Comparison of ENCODE assay signal across 9 mouse cellular contexts in genomic region chr19:7066034-7066827, GRCm38 (mm10). TPM values are rescaled to one million over a fixed set of nuclear protein-coding genes. Genes with fewer than 3 reads are reported as not detected.
A peak's percentile ranks its signal among the peaks of the same experiment; 100 is the strongest.
DNase-seq lines count a peak whose midpoint lies in the region; ATAC-seq lines count a peak whose summit lies in the region.
"Had no signal": no experiment of that assay in that cellular context is flagged by ENCODE, and none has a peak within 500 bp of the region (broad histone marks: within the 10 kb centered on the region; RNA-seq: fewer than 3 reads in every experiment).

No protein-coding gene starts in this region.

- no peak overlapping the region; the same call in 1 of the 2 replicates for H3K27ac ChIP-seq in heart, embryonic 11.5 days (ENCODE audit: low read depth, low read length)
- H3K27ac ChIP-seq in midbrain, embryonic 11.5 days (ENCODE audit: low read depth, low read length), result no peak overlapping the region

- H3K36me3 ChIP-seq in heart, embryonic 11.5 days (ENCODE audit: control insufficient read depth, insufficient read depth, low read length), result no peaks in the 10 kb centered on the region
- no peaks in the 10 kb centered on the region for H3K36me3 ChIP-seq in midbrain, embryonic 11.5 days (ENCODE audit: control insufficient read depth, insufficient read depth, low read length)

- peak; percentile 95 for DNase-seq in heart, adult 11 months
- DNase-seq in heart, adult 8-10 months (ENCODE audit: low spot score), result no peak
- DNase-seq in T-cell, adult 2 months (ENCODE audit: low spot score), result peak; percentile 39
- peak; percentile 68 to 78 for DNase-seq in kidney, adult 8-10 months
- DNase-seq in midbrain, embryonic 11.5 days (ENCODE audit: low spot score, missing footprints), result no peak
- peak; percentile 74 to 76 for DNase-seq in thymus, postnatal 10 days (ENCODE audit: low spot score in 2 of 2)
- no peak for DNase-seq in layer of hippocampus, adult 18-20 months (ENCODE audit: low spot score in 2 of 2)

- no peak overlapping the region for H3K9ac ChIP-seq in heart, embryonic 11.5 days (ENCODE audit: low read depth, low read length)
- peak overlapping the region; percentile 51 for H3K9ac ChIP-seq in midbrain, embryonic 11.5 days (ENCODE audit: low read length)

- H3K4me3 ChIP-seq in heart, embryonic 11.5 days (ENCODE audit: low read depth, low read length), result no peak overlapping the region
- no peak overlapping the region for H3K4me3 ChIP-seq in midbrain, embryonic 11.5 days (ENCODE audit: low read depth, low read length)

- H3K27me3 ChIP-seq in heart, embryonic 11.5 days (ENCODE audit: control insufficient read depth, insufficient read depth, low read length), result peaks cover 24% of the 10 kb centered on the region
- peaks cover 17% of the 10 kb centered on the region; the same call in 1 of the 2 replicates for H3K27me3 ChIP-seq in midbrain, embryonic 11.5 days (ENCODE audit: control insufficient read depth, insufficient read depth, low read length)
- H3K27me3 ChIP-seq: Patski had no signal

- peaks cover 22% of the 10 kb centered on the region for H3K4me1 ChIP-seq in heart, embryonic 11.5 days (ENCODE audit: control insufficient read depth, insufficient read depth, low read length)
- peaks cover 53% of the 10 kb centered on the region for H3K4me1 ChIP-seq in midbrain, embryonic 11.5 days (ENCODE audit: control insufficient read depth, insufficient read depth, low read length)

- no peak for ATAC-seq in heart, embryonic 11.5 days (replicated peaks; ENCODE audit: insufficient number of reproducible peaks, low FRiP score, low TSS enrichment)
- ATAC-seq in midbrain, embryonic 11.5 days (ENCODE audit: low FRiP score), result no peak
- ATAC-seq: Patski had no signal

- H3K4me2 ChIP-seq in heart, embryonic 11.5 days, result peak overlapping the region; percentile 4
- H3K4me2 ChIP-seq in midbrain, embryonic 11.5 days, result no peak overlapping the region

- H3K9me3 ChIP-seq in heart, embryonic 11.5 days (replicated peaks; ENCODE audit: control insufficient read depth, low read length), result no peaks in the 10 kb centered on the region
- H3K9me3 ChIP-seq in midbrain, embryonic 11.5 days (ENCODE audit: control insufficient read depth, low read length), result no peaks in the 10 kb centered on the region

- 31% methylated on average over 15 of the region's 15 CpGs for WGBS in heart, embryonic 11.5 days (ENCODE audit: insufficient replicate concordance)
- WGBS in midbrain, embryonic 11.5 days, result 40% methylated on average over 15 of the region's 15 CpGs

RNA-seq across cellular contexts. Expression of gene Macrod1, which starts 9.6 kb away (rescaled TPM):
- 100 to 1,000 TPM; 318 to 340 (median 328) TPM for total RNA-seq in heart, adult 8-10 months (2022)
- polyA plus RNA-seq in heart, embryonic 11.5 days (2014; fragmentation: Nextera tagmentation; extraction: Ambion mirVana), result 13.3 and 16.7 TPM in 2 replicates
- 2.2 and 3.0 TPM in 2 replicates for polyA plus RNA-seq in midbrain, embryonic 11.5 days (2014; fragmentation: Nextera tagmentation; extraction: Ambion mirVana)
- 10 to 100 TPM; 22.9 to 23.7 TPM for total RNA-seq in layer of hippocampus, adult 18-20 months (2021)

RNA-seq across cellular contexts. Expression of gene Stip1, which starts 26.5 kb away (rescaled TPM):
- total RNA-seq in heart, adult 8-10 months (2022), result 100 to 1,000 TPM in 3 of 4 experiments, 10 to 100 TPM in 1; 96.7 to 125 (median 109) TPM
- 266 and 283 TPM in 2 replicates for polyA plus RNA-seq in heart, embryonic 11.5 days (2014; fragmentation: Nextera tagmentation; extraction: Ambion mirVana)
- 410 and 416 TPM in 2 replicates for polyA plus RNA-seq in midbrain, embryonic 11.5 days (2014; fragmentation: Nextera tagmentation; extraction: Ambion mirVana)
- 100 to 1,000 TPM; 218 to 230 TPM for total RNA-seq in layer of hippocampus, adult 18-20 months (2021)

RNA-seq across cellular contexts. Expression of gene Flrt1, which starts 39.3 kb away (rescaled TPM):
- total RNA-seq in heart, adult 8-10 months (2022), result 1 to 10 TPM in 3 of 4 experiments, under 1 TPM in 1; 0.92 to 2.0 (median 1.4) TPM
- 0.79 and 0.97 TPM in 2 replicates for polyA plus RNA-seq in heart, embryonic 11.5 days (2014; fragmentation: Nextera tagmentation; extraction: Ambion mirVana)
- 7.5 and 8.2 TPM in 2 replicates for polyA plus RNA-seq in midbrain, embryonic 11.5 days (2014; fragmentation: Nextera tagmentation; extraction: Ambion mirVana)
- total RNA-seq in layer of hippocampus, adult 18-20 months (2021), result 10 to 100 TPM; 21.6 to 22.0 TPM

RNA-seq across cellular contexts. Expression of gene Fermt3, which starts 47.0 kb away (rescaled TPM):
- 1 to 10 TPM; 3.3 to 9.6 (median 4.4) TPM for total RNA-seq in heart, adult 8-10 months (2022)
- polyA plus RNA-seq in heart, embryonic 11.5 days (2014; fragmentation: Nextera tagmentation; extraction: Ambion mirVana), result 11.5 and 11.9 TPM in 2 replicates
- polyA plus RNA-seq in midbrain, embryonic 11.5 days (2014; fragmentation: Nextera tagmentation; extraction: Ambion mirVana), result 6.7 and 7.3 TPM in 2 replicates
- total RNA-seq in layer of hippocampus, adult 18-20 months (2021), result 1 to 10 TPM; 4.2 to 5.1 TPM

Comparison
In these comparisons a context has a peak if more than half of its experiments do, and no peak if none do; other contexts are left out.
1. DNase-seq: peak in heart, adult 11 months (single experiment), T-cell, adult 2 months (single experiment), kidney, adult 8-10 months (2 of 2) and thymus, postnatal 10 days (2 of 2); none in heart, adult 8-10 months (single experiment), midbrain, embryonic 11.5 days (single experiment) and layer of hippocampus, adult 18-20 months (0 of 2).
2. RNA of gene Macrod1, which starts 9.6 kb away (total RNA-seq): 318 to 340 TPM in heart, adult 8-10 months; 22.9 to 23.7 TPM in layer of hippocampus, adult 18-20 months; every median in the first group is over 10 times any median in the second.
3. RNA of gene Flrt1, which starts 39.3 kb away (total RNA-seq): 21.6 to 22.0 TPM in layer of hippocampus, adult 18-20 months; 0.92 to 2.0 TPM in heart, adult 8-10 months; every median in the first group is over 4 times any median in the second.